Mouse (Mus musculus) frontal cortex, postnatal 25 days (tissue): Measurements from ENCODE around the gene Zfp810.
A peak's percentile ranks its signal among the peaks of the same experiment; 100 is the strongest.
"Not testable (repeated sequence)": the region's sequence is repeated elsewhere in the genome, so short reads cannot be mapped to it uniquely, and the experiment has no call there.

Source experiments
- DNase-seq, 2 experiments: peaks; one replicate each; pipeline ENCODE4 v3.0.0; 2022; ENCODE audit warnings: low spot score in 2 of 2

The Zfp810 gene

DNA sequence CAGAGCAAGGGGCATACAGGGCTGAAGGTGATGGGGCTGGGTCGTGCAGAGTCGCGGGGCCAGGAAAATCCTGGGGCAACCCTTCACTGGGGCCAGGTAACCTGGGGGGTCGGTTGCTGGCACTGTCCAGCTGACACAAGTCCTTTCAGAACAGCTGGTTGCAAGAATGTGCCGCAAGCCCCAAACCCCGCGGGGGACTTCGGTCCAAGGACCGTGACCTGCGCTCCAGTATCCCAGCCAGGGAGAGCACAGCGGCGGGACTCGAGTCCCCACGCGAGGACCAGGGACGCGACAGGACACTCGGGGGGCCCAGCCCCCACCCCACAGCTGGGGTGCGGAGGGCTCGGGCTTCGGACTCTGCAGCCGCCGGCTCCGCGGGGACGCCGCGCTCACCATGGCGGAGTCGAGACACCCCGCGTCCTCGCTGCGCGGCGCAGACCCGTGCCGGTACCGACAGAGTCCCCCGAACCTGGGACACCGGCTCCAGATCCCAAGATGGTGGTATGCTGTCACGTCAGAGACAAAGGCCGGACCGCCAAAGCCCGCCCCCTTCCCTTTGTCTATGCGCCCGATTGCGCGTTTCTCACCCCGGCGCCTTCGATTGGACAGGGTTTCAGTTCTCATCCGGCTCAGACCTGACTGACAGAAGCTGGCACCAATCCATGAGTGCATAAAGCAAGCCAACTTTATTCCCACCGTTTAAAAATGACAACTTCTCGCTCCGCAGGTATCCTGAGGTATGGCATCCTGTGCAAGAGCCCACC is at the start of gene Zfp810:
Gene Zfp810 (minus strand): TSS at position 493 of the 764 bp plus-strand sequence.
- DNase-seq, result peak; percentile 81 to 89

DNA sequence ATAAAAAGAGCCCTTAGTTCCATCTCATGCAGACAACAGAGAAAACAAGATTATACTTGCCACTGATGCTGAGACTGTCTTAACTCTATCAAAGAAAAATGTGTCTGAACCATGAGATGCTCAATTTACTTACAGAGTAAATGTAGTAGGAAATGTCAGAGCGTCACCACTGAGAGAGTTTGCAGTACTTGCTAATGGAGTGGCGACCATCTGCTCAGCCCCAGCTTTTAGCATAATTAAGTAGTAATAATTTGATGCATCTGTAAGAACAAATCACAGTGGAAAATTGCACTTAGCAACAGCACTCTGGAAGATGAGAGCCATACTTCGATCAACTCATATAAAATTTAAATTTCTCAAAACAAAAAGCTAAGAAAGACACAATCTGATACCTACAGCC is 48.5 kb upstream of the Zfp810 start:
- DNase-seq, result no peak

DNA sequence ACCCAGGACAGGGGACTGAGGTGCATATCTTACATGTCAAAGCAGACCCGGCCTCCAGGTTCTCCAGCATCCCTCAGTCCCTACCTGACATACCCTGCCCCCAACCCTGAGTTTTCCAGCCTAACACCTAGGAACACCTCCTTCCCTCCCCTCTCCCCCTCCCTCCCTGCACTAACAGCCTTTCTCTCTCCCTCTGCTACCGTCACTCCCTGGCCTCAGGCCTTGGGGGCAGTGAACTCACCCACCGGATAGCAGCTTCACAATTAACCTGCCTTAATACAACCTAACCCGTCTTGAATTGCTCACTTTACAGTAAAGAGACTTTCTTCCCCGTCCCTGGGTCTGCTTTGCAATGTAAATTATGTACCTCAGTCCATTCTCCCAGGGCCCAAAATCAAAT is 46.5 kb upstream of the Zfp810 start:
- DNase-seq, result no peak

DNA sequence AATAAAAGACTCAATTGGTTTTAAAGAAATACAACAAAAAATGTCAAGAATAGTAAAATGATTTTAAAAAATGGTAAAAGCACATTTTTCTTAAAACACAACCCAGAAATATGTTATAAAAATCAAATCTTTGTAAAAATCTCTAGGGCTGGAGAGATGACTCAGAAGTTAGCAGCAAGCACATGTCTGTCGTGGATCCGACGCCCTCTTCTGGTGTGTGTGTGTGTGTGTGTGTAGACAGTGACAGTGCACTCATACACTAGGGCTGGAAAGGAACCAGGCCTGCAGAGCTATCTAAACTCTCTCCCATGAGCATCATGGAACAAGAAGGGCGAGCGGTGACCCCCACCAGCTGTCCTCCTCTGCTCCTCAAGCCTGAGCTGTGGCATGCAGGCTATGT is 46.0 kb upstream of the Zfp810 start:
- no peak for DNase-seq

DNA sequence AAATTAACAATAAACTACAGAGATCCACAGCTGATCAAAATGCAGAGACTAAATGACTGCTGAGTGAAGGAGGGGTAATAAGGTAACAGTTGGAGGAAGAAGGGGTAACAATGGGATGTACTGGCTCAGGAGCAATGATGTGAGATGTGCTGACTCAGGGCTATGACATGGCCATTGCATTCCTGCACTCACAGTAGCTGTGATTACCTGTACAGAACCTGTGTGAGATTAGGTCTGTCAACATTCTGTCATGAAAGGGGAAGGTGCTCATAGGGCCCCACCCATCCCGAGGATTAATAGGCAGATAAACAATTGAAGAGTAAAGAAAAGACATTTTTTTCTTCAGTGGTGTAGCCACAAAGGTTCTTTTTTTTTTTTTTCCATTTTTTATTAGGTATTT is 32.9 kb upstream of the Zfp810 start:
- DNase-seq, result no peak

DNA sequence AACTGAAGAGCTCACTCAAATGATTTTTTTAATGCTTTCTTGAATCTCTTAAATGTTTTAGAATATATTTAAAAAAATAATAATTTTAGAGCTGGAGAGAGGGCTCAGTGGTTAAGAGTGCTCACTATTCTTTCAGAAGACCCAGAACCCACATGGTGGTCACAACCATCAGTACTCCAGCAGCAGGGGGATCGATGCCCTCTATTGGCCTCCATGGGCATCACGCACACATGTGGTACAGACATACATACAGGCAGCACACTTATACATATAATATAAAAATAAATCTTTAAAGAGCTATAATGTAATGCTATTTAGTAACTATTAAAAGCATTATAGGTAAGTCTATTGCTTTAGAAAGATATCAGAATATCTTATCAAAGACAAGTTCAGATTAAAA is 29.8 kb upstream of the Zfp810 start:
- no peak for DNase-seq

DNA sequence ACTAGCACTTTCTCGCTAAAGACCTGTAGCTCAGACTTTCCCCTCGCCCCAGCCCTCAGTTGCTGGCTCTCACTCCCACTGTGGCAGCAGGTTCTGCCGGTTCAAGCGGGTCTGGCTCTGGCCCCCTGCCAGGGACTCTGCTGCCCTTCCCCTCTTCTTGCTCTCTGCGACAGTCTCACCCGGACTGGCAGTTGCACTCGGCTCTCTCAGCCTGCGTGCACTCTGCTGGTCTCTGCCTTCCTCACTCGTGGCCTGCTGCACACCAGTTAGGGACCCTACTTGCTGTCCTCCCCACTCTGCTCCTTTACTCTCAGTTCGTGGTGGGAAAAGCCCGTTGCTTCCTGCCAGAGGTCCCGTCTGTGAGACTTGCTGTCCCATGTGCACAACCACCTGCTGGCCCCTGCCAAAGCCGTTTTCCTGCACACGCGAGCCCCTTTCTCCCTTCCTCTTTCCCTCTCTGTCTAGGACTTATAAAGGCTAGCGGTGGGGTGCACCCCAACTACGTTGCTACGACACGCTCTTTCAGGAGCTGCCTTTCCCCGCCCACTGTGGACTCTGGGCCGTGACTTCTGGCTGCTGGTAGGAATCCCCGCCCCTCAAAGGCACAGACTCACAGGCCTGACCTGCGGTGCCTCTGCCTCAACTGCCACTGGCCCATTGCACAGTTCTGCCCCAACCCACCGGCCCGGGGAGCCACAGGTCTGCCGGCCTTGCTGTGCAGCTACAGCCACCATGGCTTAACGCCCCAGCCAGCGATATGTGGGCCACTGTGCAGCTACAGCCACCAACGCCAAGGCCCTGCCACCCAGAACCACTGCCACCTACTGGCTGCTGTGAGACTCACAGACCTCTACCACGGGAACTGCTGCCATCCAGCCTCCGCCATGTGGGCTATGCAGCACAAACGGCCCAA is 20.3 kb upstream of the Zfp810 start:
- DNase-seq, result peak; percentile 51 to 62

DNA sequence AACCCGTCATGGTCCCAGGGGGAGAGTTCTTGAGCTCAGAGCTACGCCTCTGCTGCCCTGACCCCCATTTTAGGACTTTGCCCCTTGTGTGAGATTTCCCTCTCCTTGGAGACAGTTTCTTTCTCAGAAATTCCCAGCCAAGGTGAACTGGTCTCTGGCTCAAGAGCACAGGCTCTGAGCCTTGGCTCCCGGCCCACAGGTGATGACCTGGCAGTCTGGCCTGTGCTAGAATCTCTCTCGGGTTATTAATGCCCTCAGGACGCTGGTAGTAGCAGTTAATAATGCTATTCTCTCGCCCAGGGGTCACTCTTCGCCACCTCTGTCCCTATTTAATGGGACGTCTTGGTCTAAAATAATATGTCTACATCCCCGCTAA is 19.6 kb upstream of the Zfp810 start:
- no peak for DNase-seq

DNA sequence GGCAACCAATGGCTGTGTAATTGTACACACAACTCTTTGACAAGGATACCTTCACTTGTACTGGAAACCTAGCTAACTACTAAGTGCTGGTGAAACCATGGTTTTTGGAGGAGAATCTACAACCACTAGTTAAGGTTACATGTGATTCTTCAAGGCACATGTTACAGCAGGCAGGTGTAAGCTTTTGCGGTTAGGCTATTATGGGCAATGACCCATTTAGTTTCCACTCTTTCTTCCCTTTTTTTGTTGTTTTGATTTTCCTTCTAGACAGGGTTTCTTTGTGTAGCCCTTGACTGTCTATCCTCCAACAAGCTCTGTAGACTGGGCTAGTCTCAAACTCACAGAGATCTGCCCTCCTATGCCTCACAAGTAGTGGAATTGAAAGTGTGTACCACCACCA is 17.1 kb upstream of the Zfp810 start:
- DNase-seq, result no peak

DNA sequence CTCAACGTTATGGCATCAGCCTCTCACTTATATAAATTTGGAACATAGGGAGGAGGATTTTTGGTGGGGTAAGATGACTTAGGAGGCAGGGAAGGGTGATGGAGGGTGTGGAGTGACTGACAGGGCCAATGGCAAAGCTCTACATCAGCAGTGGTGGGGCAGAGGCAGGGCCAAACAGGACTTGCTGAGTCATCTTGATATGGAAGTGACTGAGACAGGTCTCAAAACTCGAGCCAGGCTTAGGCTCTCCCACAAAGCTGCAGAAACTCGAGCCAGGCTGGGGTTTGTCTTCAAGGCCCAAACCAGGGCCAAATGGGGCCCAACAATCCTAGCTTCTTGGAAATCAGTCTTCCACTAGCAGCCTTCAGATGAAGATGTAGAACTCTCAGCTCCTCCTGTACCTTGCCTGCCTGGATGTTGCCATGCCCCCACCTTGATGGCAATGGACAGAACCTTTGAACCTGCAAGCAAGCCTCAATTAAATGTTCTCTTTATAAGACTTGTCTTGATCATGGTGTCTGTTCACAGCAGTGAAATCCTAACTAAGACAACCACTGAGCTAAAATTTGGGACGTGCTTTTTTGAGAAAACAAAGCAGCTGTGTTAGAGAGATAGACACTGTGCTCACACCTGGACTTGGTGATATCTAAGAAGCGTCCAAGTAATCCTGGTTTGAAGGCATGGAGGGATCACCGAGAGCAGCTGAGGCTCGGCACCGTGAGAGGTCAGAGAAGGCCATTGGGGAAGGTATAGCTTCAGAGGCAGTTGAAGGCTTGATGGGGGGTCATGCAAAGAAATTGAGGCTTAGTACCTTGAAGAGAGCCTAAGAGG is 15.1 kb upstream of the Zfp810 start:
- no peak for DNase-seq

DNA sequence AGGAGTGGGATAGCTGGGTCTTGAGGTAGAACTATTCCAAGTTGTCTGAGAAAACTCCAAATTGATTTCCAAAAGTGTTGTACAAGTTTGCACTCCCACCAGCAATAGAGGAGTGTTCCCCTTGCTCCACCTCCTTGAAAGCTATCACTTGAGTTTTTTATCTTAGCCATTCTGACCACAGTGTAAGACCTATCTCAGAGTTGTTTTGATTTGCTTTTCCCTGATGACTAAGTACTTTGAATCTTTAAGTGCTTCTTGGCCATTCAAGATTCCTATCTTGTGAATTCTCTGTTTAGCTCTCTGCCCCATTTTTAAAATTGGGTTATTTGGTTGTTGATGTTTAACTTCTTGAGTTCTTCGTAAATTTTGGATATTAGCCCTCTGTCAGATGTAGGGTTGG is 11.7 kb upstream of the Zfp810 start:
- DNase-seq, result no peak

DNA sequence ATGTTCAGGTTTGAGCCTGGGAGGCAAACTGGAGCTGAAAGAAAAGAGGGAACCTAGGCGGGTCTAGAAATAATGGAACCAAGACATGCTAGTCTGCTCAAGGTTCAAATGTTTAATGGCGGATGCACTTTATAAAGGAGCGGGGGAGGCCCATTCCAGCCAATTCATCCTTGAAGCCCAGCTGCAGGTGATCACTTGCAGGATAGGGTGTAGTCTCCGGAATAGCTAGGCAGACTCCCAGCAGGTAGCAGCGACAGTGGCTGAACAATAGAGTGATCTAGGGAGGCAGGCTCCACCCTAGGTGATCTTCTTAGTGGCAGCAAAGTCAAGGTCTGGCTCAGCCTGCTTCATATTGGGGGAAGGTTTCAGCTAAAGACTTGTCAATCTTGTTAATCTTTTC is 8.6 kb upstream of the Zfp810 start:
- not testable (repeated sequence) for DNase-seq

DNA sequence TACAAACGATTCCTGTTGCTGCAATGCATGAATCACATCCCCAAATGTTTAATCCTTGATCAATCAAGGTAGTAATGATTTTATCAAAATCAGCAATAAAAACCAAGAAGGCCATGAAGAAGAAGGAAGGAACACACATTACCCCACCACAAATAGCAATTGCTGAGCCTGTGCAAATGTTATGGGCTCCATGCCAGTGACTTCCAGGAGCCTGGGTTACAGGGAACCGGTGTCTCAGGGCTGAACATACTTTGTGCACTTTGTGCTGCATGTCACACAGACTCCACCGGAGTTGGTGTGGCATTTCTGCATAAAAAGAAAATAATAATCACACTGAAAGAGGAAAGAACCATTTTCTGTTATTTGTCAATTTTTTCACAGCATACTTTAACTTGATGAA is 6.6 kb upstream of the Zfp810 start:
- no peak for DNase-seq

DNA sequence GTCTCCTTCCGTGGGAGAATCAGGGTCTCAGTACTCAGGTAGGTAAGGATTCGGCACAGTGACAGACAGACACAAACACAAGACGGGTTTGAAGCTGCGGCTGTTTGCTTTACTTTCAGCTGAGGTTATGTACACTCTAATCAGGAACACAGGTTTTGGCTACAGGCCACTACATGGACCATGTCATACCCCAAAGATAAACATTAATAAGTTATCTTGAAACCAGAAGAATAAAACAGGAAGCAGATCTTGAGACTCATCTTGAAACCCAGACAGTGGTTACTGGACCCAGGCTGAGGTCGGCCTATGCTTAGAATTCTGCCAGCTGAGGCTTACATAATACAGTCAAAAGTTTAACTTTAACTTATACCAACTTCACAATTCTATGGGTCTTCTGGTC is 5.8 kb upstream of the Zfp810 start:
- no peak for DNase-seq

DNA sequence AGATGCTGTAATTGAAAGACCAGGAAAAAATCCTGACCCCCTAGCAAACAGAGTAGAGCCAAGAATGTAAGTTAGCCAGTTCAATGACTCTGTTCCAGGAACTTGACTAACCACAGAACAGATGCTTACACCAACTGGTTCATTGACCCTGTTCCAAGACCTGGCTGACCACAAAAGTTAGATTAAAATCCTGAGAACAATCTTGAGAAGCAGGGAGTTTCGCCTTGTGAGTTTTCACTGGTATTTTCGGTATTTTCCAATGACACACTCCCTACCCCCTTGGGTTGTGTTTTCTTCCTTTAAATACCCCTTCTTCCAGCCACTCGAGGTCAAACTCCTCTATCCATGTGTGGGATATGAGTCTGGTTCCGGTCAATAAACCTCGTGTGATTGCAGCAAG is 2.2 kb upstream of the Zfp810 start:
- no peak for DNase-seq

DNA sequence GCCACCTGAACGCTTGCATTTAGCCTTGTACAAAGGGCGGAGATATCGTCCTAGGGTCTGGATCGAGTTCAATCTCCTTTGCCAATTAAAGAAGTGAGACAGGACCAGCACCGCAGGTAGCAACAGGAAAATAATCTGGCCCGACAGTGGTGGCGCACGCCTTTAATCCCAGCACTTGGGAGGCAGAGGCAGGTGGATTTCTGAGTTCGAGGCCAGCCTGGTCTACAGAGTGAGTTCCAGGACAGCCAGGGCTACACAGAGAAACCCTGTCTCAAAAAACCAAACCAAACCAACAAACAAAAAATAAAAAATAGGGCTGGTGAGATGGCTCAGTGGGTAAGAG is 443 bp upstream of the Zfp810 start:
- DNase-seq, result not testable (repeated sequence)

DNA sequence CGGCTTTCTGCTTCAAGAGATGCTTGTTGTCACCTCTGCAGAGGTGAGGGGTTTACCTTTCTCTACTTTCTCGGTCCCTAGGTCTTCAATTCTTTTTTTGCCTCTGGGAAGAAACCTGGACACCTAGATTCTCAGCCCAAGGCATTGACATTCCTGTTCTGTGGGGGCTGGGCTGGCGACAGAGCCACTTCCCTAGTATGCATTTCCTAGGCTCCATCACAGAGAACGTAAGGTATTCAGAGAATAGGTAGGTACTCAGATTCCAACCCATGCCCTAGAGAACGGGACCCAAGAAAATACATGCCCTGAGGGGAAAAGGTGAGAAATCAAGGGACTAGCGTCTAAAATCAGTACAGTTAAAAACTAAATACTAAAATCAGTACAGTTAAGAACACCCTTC is 722 bp downstream of the Zfp810 start:
- DNase-seq, result no peak

DNA sequence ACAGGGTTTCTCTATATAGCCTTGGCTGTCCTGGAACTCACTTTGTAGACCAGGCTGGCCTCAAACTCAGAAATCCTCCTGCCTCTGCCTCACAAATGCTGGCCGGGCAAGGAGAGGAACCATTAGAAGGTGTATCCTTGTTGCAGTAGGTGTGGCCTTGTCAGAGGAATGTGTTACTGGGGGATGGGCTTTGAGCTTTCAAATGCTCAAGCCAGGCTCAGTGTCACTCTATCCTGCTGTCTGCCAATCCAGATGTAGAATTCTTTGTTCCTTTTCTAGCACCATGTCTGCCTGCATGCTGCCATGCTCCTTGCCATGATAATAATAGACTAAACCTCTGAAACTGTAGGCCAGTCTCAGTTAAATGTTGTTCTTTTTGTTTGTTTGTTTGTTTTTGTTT is 5.2 kb downstream of the Zfp810 start:
- no peak for DNase-seq

DNA sequence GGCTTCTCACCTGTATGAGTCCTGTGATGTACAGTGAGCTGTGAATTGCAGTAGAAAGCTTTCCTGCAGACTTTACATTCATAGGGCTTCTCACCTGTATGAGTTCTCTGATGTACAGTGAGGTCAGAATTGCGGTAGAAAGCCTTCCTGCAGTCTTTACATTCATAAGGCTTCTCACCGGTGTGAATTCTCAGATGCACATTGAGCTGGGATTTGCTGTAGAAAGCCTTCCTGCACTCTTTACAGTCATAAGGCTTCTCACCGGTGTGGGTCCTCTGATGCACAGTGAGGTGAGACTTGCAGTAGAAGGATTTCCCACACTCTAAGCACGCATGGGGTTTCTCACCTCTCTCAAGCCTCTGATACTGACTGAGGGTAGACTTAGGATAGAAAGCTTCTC is 28.7 kb downstream of the Zfp810 start:
- no peak for DNase-seq

DNA sequence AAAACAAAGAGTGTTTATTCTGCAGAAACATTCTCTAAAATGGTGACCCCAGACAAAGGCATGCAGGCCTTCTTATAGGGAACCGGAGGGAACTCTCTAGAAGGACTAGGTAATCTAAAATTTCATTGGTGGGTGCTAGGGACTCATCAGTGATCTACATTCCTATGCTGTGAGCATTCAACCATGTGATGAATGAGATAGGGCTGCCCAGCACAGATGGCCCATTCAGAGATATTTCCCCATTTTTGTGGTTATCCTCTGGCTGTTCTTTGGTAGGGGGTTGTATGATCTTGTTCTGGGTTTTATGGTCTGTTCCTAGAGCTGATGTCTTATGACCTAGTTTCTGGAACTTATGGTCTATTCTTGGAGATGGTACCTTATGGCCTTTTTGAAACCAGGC is 38.6 kb downstream of the Zfp810 start:
- no peak for DNase-seq

DNA sequence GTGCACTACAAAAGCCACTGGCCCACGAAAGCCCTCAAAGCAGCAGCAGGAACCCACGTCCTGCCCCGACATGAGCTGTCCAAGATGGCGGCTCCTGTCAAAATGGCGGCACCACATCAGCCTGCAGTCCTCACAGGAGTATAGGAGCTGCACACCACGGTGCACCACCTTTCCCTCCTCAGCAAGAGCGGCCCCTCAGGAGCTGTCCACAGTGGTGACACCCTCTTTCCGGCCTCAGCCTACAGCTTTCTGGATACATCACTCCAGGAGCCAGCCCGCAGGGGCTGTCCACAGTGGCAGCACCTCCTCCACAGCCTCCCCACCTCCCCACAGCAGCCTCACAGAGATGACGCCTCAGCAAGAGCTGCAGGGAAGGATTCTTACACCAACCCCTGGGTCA is 44.8 kb downstream of the Zfp810 start:
- no peak for DNase-seq

DNA sequence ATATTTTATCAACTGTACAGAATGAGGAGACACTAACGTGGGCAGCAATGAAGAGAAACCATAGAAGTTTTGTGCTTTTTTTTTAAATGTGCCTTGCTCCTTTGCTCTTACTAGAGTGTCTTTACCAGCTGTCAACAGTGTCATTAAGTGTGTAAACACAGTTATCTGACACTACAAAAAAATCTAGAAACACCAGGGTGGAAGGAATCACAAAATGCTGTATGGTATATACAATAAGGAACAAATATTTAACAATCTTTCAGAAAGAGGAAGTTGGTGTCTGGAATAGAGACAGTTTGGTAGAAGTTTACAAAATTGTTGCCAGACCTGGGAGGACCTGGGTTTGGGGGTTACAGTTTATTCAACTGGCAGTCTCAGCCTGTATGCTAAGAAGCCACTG is 45.9 kb downstream of the Zfp810 start:
- no peak for DNase-seq

DNA sequence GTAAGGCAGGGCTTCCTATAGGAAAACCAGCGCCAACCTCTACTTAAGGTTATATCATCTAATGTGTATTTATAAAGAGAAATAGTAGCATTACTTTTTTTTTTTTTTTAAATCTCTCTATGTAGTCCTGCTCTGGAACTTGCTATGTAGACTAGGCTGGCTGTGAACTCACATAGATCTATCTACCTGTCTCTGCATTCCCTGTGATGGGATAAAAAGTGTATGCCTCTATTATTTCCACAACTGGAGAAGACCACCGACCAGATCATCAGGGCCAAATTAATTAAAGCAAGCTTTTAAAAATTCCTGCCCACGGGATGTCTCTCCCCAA is 47.4 kb downstream of the Zfp810 start:
- no peak for DNase-seq
